Mouse (Mus musculus) liver, embryonic 16.5 days (tissue): ENCODE results near the gene Napsa. TPM values are rescaled to one million over a fixed set of nuclear protein-coding genes. Genes with fewer than 3 reads are reported as not detected.

ENCODE experiments used
- ATAC-seq: fragments of 200-750 bp; cut with Nextera tagmentation; 2 replicates; pipeline ENCODE4 v1.8.0; 2017; ENCODE audit warnings: low read depth, mild to moderate bottlenecking, moderate number of reproducible peaks, moderate library complexity
- H3K27ac ChIP-seq: fragments of 300-500 bp; sonication (generic); 2 replicates; pipeline ENCODE4 v1.5.1; 2014; ENCODE audit warnings: mild to moderate bottlenecking, low read length
- H3K27me3 ChIP-seq: fragments of 300-500 bp; sonication (generic); 2 replicates; pipeline ENCODE4 v1.6.1; 2014; ENCODE audit warnings: low read depth, low read length, mixed read lengths; ENCODE audit not compliant: control insufficient read depth, insufficient read depth
- H3K36me3 ChIP-seq: fragments of 300-500 bp; sonication (generic); 2 replicates; pipeline ENCODE4 v1.6.1; 2014; ENCODE audit warnings: mild to moderate bottlenecking; ENCODE audit not compliant: control insufficient read depth, insufficient read depth
- H3K4me1 ChIP-seq: fragments of 300-500 bp; sonication (generic); 2 replicates; pipeline ENCODE4 v1.6.1; 2014; ENCODE audit warnings: low read depth, low read length, mixed read lengths; ENCODE audit not compliant: control insufficient read depth
- H3K4me2 ChIP-seq: fragments of 300-500 bp; sonication (generic); 2 replicates; pipeline ENCODE4 v1.6.1; 2014; ENCODE audit warnings: low read depth, low read length, mixed read lengths
- H3K4me3 ChIP-seq: fragments of 300-500 bp; sonication (generic); 2 replicates; pipeline ENCODE4 v1.5.1; 2014; ENCODE audit warnings: low read depth, mild to moderate bottlenecking, low read length
- H3K9ac ChIP-seq: fragments of 300-500 bp; sonication (generic); 2 replicates; pipeline ENCODE4 v1.6.1; 2014; ENCODE audit warnings: low read depth, low read length
- H3K9me3 ChIP-seq: fragments of 300-500 bp; sonication (generic); replicated peaks from 2 replicates; pipeline ENCODE4 v1.6.1; 2016; ENCODE audit warnings: low read length; ENCODE audit not compliant: control insufficient read depth
- WGBS: fragments of 180-500 bp; shearing (Covaris S2); extraction: QIAGEN DNeasy Blood & Tissue Kit; methylation state at CpG from one replicate; pipeline ENCODE4 v1.1.7; 2014; ENCODE audit not compliant: insufficient replicate concordance; 5-methylcytosine and 5-hydroxymethylcytosine counted together
- polyA plus RNA-seq: library from polyadenylated mRNA; unstranded; fragments of >200 nt; fragmentation: Nextera tagmentation; extraction: Ambion mirVana; gene quantifications from 2 replicates; pipeline ENCODE4 v1.2.1, GENCODE M21; 2015

Napsa gene
- polyA plus RNA-seq, 1 experiment from 2014 or later, result 11.5 TPM

DNA sequence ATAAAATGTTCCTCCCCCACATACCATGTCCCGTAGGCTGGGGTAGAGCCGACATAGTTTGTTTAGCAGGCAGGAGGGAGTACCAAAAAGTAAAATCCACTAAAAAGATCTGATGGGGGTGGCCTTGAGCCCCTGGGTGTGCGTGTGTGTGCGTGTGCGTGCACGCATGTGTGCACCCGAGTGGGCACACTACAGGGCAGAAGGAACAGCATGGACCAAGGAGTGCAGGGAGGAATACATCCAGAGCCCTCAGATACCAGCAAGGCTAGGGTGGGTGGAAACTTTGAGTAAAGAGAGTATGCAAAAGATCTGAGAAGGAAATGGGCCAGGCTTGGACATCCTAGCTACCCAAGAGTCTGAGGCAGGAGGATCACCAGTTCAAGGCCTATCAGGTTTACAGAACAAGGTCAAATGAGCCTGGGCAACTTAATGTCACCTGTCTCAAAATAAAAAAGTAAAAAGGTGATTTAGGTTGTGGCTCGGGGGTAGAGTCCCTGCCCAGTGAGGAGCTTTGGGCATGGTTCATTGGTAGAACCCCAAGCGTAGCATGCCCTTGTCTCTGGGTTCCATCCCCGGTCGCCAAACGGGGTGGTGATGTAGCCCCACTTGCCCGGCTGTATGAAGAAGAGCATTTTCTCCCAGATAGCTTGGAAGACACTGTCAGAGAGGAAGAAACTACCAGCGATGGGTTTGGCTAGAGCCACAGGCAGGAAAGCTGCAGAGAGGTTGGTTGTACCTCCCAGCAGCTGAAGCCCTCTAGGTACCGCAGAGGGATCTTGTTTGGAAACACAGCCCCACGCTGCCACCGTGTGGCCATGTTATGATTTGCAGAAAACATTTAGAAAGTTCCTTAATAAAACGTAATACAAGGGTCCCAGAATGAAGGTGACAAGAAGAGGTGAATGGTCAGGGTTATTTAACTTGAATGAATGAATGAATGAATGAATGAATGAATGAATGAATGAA lies 11.5 kb upstream of the Napsa start:
- Histone ChIP-seq H3K27ac (no peak overlapping the region), H3K9ac (no peak overlapping the region), H3K9me3 (no peaks in the 10 kb centered on the region), H3K4me1 (no peaks in the 10 kb centered on the region), H3K4me2 (no peak overlapping the region), H3K36me3 (no peaks in the 10 kb centered on the region), H3K4me3 (no peak overlapping the region), H3K27me3 (no peaks in the 10 kb centered on the region)
- no peak for ATAC-seq
- WGBS, result 47% methylated on average over 18 of the region's 18 CpGs

DNA sequence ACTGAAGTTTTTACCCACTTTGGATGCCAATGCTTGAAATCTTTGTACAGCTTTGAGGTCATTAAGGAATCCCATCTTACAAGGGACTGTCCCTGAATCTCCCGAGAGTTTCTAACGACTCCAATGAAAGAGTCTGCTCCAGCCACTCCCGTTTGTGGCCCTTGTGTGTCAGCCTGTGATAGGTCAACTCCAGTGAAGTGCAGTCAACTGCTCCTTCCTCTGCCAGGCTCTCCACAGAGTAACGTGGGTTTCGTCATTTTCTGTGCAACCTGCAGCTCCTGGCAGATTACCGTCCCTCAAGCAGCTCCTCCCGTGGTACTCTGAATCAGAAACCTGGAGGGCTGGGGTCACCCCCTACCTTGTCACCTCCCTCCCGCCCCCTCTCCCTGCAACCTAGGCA lies 8.9 kb upstream of the Napsa start:
- H3K9me3 ChIP-seq, result no peaks in the 10 kb centered on the region
- H3K4me2 ChIP-seq, result no peak overlapping the region
- 28% methylated on average over 8 of the region's 8 CpGs for WGBS
- no peak overlapping the region for H3K27ac ChIP-seq
- no peak overlapping the region for H3K9ac ChIP-seq
- H3K4me1 ChIP-seq, result no peaks in the 10 kb centered on the region
- H3K36me3 ChIP-seq, result no peaks in the 10 kb centered on the region
- H3K4me3 ChIP-seq, result no peak overlapping the region
- H3K27me3 ChIP-seq, result no peaks in the 10 kb centered on the region
- ATAC-seq, result no peak

DNA sequence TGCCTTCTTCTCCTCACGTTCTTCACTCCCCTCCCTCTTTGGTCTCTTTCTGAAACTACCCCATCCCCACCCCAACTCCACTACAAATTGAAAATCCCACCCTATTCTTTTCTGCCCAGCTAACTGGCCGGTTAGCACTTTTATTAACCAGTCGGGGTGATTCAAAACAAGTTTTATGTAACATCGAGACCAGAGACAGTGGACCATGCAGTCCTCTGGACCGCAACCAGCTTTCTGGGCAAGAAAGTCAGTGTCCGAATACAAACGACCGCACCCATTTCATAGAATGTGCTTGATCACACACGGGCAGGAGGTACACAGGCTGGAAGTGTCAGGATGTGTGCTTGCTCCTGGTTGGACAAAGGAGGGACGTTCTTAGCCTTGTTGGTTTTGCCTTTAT lies 7.7 kb upstream of the Napsa start:
- 66% methylated on average over 10 of the region's 10 CpGs for WGBS
- ATAC-seq, result no peak
- no peaks in the 10 kb centered on the region for H3K36me3 ChIP-seq

DNA sequence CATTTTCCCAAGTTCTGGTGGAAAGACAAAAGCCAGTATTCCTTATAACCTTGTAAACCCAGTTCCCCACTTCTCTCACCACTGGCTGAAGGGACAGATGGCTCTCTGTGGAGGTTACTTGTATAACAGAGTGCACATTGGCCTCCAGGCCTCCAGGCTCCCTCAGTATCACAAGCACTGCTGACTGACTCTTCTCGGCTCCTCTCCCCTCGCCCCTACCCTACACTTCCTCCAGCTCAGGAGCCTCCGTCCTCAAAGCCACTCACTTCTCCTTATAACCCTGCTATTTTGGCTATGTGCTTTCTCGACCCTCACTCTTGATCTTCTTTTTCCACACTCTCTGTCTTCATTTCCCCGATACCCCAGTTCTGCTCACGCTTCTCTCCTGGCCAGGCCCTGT lies 6.8 kb upstream of the Napsa start:
- no peaks in the 10 kb centered on the region for H3K4me1 ChIP-seq
- ATAC-seq, result no peak
- H3K27me3 ChIP-seq, result no peaks in the 10 kb centered on the region
- H3K4me2 ChIP-seq, result no peak overlapping the region
- H3K9me3 ChIP-seq, result no peaks in the 10 kb centered on the region
- no peak overlapping the region for H3K27ac ChIP-seq
- no peak overlapping the region for H3K9ac ChIP-seq
- H3K36me3 ChIP-seq, result no peaks in the 10 kb centered on the region
- 38% methylated on average over 6 of the region's 6 CpGs for WGBS
- H3K4me3 ChIP-seq, result no peak overlapping the region

More for the DNA sequence above, 7.7 kb upstream of the Napsa start:
- Histone ChIP-seq H3K9ac (no peak overlapping the region), H3K27me3 (no peaks in the 10 kb centered on the region), H3K27ac (no peak overlapping the region), H3K9me3 (no peaks in the 10 kb centered on the region), H3K4me1 (no peaks in the 10 kb centered on the region), H3K4me2 (no peak overlapping the region), H3K4me3 (no peak overlapping the region)

- Histone ChIP-seq H3K4me3 (no peak overlapping the region), H3K27ac (no peak overlapping the region), H3K4me1 (no peaks in the 10 kb centered on the region), H3K9ac (no peak overlapping the region), H3K27me3 (no peaks in the 10 kb centered on the region), H3K4me2 (no peak overlapping the region), H3K9me3 (no peaks in the 10 kb centered on the region), H3K36me3 (no peaks in the 10 kb centered on the region)
- ATAC-seq, result no peak
- WGBS, result 58% methylated on average over 9 of the region's 9 CpGs
Observed at GRCm38 (mm10) chr7:44568803-44569202, 3.4 kb upstream of the Napsa start.

- 64% methylated on average over 6 of the region's 6 CpGs for WGBS
- no peaks in the 10 kb centered on the region for H3K27me3 ChIP-seq
- H3K9ac ChIP-seq, result no peak overlapping the region
- no peaks in the 10 kb centered on the region for H3K36me3 ChIP-seq
- H3K27ac ChIP-seq, result no peak overlapping the region
- no peak overlapping the region for H3K4me2 ChIP-seq
- no peak for ATAC-seq
- no peaks in the 10 kb centered on the region for H3K4me1 ChIP-seq
- H3K4me3 ChIP-seq, result no peak overlapping the region
- no peaks in the 10 kb centered on the region for H3K9me3 ChIP-seq
Observed at GRCm38 (mm10) chr7:44570989-44571388, 1.2 kb upstream of the Napsa start.

- 64% methylated on average over 4 of the region's 4 CpGs for WGBS
- Histone ChIP-seq H3K9ac (no peak overlapping the region), H3K4me1 (no peaks in the 10 kb centered on the region), H3K27ac (no peak overlapping the region), H3K36me3 (no peaks in the 10 kb centered on the region), H3K27me3 (no peaks in the 10 kb centered on the region), H3K9me3 (no peaks in the 10 kb centered on the region), H3K4me3 (no peak overlapping the region), H3K4me2 (no peak overlapping the region)
- 0 out of 2 replicates have a peak, but pooled peaks have one; percentile 9 for ATAC-seq
Observed at GRCm38 (mm10) chr7:44571811-44572210, 369 bp upstream of the Napsa start.

- no peaks in the 10 kb centered on the region for H3K27me3 ChIP-seq
- no peak overlapping the region; the same call in 1 of the 2 replicates for H3K4me3 ChIP-seq
- ATAC-seq, result no peak
- no peaks in the 10 kb centered on the region for H3K36me3 ChIP-seq
- H3K9ac ChIP-seq, result no peak overlapping the region
- H3K27ac ChIP-seq, result no peak overlapping the region
- 51% methylated on average over 5 of the region's 5 CpGs for WGBS
- no peaks in the 10 kb centered on the region for H3K4me1 ChIP-seq
- H3K4me2 ChIP-seq, result 0 out of 2 replicates have a peak overlapping the region, but pooled peaks have one; percentile 4
- H3K9me3 ChIP-seq, result no peaks in the 10 kb centered on the region
Observed at GRCm38 (mm10) chr7:44572956-44573484, 840 bp downstream of the Napsa start.

DNA sequence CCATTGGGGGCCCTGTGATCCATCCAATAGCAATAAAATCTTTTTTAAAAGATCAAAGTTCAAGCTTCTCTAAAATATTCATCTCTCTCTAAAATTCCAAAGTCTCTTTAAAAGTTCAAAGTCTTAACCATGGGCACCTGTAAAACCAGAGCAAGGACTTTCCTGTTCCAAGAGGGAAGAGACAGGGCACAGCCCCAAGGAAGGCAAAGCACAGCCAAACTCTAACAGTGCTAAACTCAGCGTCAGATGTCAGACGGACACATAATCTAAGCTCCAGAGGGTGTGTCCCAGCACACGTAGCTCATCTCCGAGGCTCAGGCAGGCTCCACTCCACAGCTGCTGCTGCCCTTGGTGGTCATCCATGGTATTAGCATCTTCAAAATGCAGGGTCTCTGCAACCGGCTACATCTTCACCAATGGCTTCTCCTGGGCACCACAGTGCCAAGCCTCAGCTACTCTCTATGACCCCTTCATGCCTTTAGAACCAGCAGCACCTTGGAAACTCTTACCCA lies 4.2 kb downstream of the Napsa start:
- Histone ChIP-seq H3K27ac (no peak overlapping the region), H3K4me2 (no peak overlapping the region), H3K9ac (no peak overlapping the region), H3K9me3 (no peaks in the 10 kb centered on the region), H3K4me3 (no peak overlapping the region), H3K27me3 (no peaks in the 10 kb centered on the region; the same call in 1 of the 2 replicates), H3K4me1 (no peaks in the 10 kb centered on the region), H3K36me3 (no peaks in the 10 kb centered on the region)
- no peak for ATAC-seq
- WGBS, result 38% methylated on average over 5 of the region's 5 CpGs
